Mouse (Mus musculus) embryonic facial prominence, embryonic 11.5 days (tissue): ENCODE measurements around the gene Ephb2. TPM values are rescaled to one million over a fixed set of nuclear protein-coding genes. Genes with fewer than 3 reads are reported as not detected.
A peak's percentile ranks its signal among the peaks of the same experiment; 100 is the strongest.

Experiments used
- ATAC-seq: fragments of 200-750 bp; cut with Nextera tagmentation; replicated peaks from 2 replicates; pipeline ENCODE4 v1.8.0; 2017; ENCODE audit warnings: low read depth; ENCODE audit not compliant: insufficient number of reproducible peaks, low FRiP score, low TSS enrichment
- DNase-seq: peaks from one replicate; pipeline ENCODE4 v3.0.0-alpha.2; 2015; ENCODE audit warnings: low spot score
- H3K27ac ChIP-seq: fragments of 300-500 bp; sonication (generic); replicated peaks from 2 replicates; pipeline ENCODE4 v1.5.1; 2014; ENCODE audit warnings: mild to moderate bottlenecking, low read depth, low read length, control low read depth
- H3K27me3 ChIP-seq: fragments of 300-500 bp; sonication (generic); 2 replicates; pipeline ENCODE4 v1.6.1; 2014; ENCODE audit warnings: mild to moderate bottlenecking, low read length, moderate library complexity, mixed read lengths; ENCODE audit not compliant: control insufficient read depth, insufficient read depth
- H3K36me3 ChIP-seq: fragments of 300-500 bp; sonication (generic); replicated peaks from 2 replicates; pipeline ENCODE4 v1.6.1; 2014; ENCODE audit warnings: low read depth, mild to moderate bottlenecking, low read length, moderate library complexity, mixed read lengths; ENCODE audit not compliant: control insufficient read depth, insufficient read depth
- H3K4me1 ChIP-seq: fragments of 300-500 bp; sonication (generic); 2 replicates; pipeline ENCODE4 v1.6.1; 2014; ENCODE audit warnings: low read length, mixed read lengths; ENCODE audit not compliant: control insufficient read depth, insufficient read depth
- H3K4me2 ChIP-seq: fragments of 300-500 bp; sonication (generic); 2 replicates; pipeline ENCODE4 v1.6.1; 2014; ENCODE audit warnings: low read depth, mild to moderate bottlenecking, control low read depth, low read length, moderate library complexity
- H3K4me3 ChIP-seq: fragments of 300-500 bp; sonication (generic); 2 replicates; pipeline ENCODE4 v1.5.1; 2014; ENCODE audit warnings: low read depth, low read length, control low read depth
- H3K9ac ChIP-seq: fragments of 300-500 bp; sonication (generic); replicated peaks from 2 replicates; pipeline ENCODE4 v1.6.1; 2014; ENCODE audit warnings: mild to moderate bottlenecking, control low read depth, low read length
- H3K9me3 ChIP-seq: fragments of 300-500 bp; sonication (generic); replicated peaks from 2 replicates; pipeline ENCODE4 v1.6.1; 2016; ENCODE audit warnings: mild to moderate bottlenecking, low read length, inconsistent platforms, mixed read lengths; ENCODE audit not compliant: control insufficient read depth
- WGBS: fragments of 180-500 bp; shearing (Covaris S2); extraction: QIAGEN DNeasy Blood & Tissue Kit; methylation state at CpG from one replicate; pipeline ENCODE4 v1.1.7; 2014; 5-methylcytosine and 5-hydroxymethylcytosine counted together
- polyA plus RNA-seq: library from polyadenylated mRNA; unstranded; fragments of >200 nt; fragmentation: Nextera tagmentation; extraction: Ambion mirVana; gene quantifications from 2 replicates; pipeline ENCODE4 v1.2.1, GENCODE M21; 2014

The Ephb2 gene
- polyA plus RNA-seq, 1 experiment from 2014 or later: 11.7 TPM

- Histone ChIP-seq H3K4me3 (no peak overlapping the region), H3K9me3 (no peaks in the 10 kb centered on the region), H3K4me1 (no peaks in the 10 kb centered on the region), H3K36me3 (peaks cover 4% of the 10 kb centered on the region; the same call in 1 of the 2 replicates), H3K27ac (no peak overlapping the region), H3K9ac (no peak overlapping the region), H3K27me3 (no peaks in the 10 kb centered on the region; the same call in 1 of the 2 replicates), H3K4me2 (no peak overlapping the region)
- ATAC-seq (no peak), DNase-seq (no peak)
- 84% methylated on average over 11 of the region's 11 CpGs for WGBS
Observed at GRCm38 (mm10) chr4:136698404-136699083, 137.2 kb downstream of the Ephb2 start.

DNA sequence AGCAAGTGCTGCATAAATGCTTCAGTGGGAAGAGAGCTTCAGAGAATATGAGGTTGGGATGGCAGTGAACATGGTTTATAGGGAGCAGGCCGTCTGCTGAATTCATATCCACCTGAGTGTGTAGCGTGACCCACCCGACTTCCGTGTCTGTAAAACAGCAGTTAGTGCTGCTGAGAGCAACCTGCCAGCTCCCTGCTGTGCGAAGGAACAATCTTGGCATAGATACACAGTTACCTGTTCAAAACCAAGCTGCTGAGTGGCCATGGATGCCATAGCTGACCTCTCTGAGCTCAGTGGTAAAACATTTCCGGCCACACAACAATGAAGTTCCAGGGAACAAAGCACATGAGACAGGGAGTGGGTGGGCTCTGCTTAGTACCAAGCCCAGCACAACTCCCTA lies 138.5 kb downstream of the Ephb2 start:
- no peaks in the 10 kb centered on the region; the same call in 1 of the 2 replicates for H3K27me3 ChIP-seq
- H3K4me2 ChIP-seq: no peak overlapping the region
- H3K4me1 ChIP-seq: no peaks in the 10 kb centered on the region
- no peak overlapping the region for H3K9ac ChIP-seq
- no peak overlapping the region for H3K27ac ChIP-seq
- ATAC-seq (no peak), DNase-seq (no peak)
- WGBS: 84% methylated on average over 6 of the region's 6 CpGs
- H3K9me3 ChIP-seq: no peaks in the 10 kb centered on the region
- H3K36me3 ChIP-seq: peaks cover 4% of the 10 kb centered on the region; the same call in 1 of the 2 replicates
- no peak overlapping the region for H3K4me3 ChIP-seq

DNA sequence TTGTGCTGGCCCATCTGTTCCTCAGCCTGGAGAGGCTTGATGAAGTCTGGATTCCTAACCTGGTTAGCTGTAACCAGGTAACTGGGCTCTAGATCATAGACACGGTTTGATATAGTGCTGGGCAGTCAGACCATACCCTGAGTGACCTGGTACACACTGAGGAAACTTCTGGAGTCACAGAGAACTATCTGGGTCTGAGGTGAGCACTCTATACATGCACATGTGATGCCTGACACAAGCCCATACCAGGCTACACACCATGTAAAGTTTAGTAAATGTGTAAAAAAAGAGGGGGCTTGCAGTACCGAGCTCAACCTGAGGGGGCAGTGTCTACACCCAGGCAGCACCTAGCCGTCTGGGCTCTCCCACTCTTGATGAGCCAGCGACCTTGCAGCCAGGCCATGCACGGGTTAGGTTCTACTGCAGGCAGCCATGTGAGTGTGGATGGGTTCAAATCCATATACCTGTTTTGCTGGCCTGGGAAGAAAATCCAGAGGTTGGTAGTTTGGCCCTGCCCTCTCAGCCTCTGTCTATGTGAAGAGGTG lies 139.3 kb downstream of the Ephb2 start:
- DNase-seq (peak; percentile 74), ATAC-seq (0 out of 2 replicates have a peak, but pooled peaks have one; percentile 61)
- no peak overlapping the region for H3K4me3 ChIP-seq
- H3K9me3 ChIP-seq: no peaks in the 10 kb centered on the region
- 25% methylated on average over 5 of the region's 5 CpGs for WGBS
- H3K27me3 ChIP-seq: no peaks in the 10 kb centered on the region; the same call in 1 of the 2 replicates
- no peak overlapping the region for H3K4me2 ChIP-seq
- H3K4me1 ChIP-seq: no peaks in the 10 kb centered on the region
- H3K27ac ChIP-seq: no peak overlapping the region
- peaks cover 4% of the 10 kb centered on the region for H3K36me3 ChIP-seq
- H3K9ac ChIP-seq: no peak overlapping the region

DNA sequence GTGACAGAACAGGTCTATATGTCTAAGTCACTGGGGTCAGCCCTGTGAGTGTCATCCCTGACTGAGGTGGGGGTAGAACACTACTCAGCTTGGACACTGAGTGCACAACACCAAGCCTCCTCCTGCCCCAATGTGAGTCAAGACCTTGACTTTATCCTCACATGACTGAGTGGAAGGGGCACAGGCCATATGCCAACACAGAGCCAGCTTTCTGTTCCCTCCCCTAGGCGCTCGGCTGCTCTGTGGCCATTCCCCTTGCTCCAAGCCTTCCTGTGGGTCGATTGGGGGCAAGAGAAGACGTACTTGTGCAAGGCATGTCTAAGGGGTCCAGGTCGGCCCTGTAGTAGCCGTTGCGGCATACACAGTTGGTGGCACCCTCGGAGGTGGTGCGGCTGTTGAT lies 140.1 kb downstream of the Ephb2 start:
- H3K27ac ChIP-seq: no peak overlapping the region
- WGBS: 96% methylated on average over 9 of the region's 9 CpGs
- no peak overlapping the region for H3K4me2 ChIP-seq
- DNase-seq: no peak
- no peak overlapping the region for H3K9ac ChIP-seq
- peaks cover 4% of the 10 kb centered on the region for H3K36me3 ChIP-seq
- no peaks in the 10 kb centered on the region; the same call in 1 of the 2 replicates for H3K27me3 ChIP-seq
- no peak for ATAC-seq
- H3K4me3 ChIP-seq: no peak overlapping the region
- H3K9me3 ChIP-seq: no peaks in the 10 kb centered on the region
- H3K4me1 ChIP-seq: no peaks in the 10 kb centered on the region

DNA sequence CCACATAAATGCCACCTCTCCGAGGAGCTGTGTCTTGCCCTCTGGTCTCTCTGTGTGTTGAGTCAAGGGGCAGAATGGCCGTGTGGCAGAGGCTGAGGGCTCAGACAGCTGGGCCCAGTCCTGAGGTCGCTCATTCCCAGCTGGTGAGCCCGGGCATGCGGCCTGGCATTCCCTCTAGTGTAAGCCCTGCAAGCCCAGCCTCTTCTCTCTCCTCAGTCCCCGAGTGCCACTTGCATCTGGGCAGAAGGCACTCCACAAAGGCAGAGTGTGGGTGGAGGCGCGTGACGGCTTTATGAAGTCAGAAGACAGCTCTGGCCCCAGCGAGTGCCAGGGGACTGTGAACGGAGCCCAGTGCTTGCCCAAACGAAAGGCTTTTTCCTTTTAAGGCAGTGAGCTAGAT lies 145.8 kb downstream of the Ephb2 start:
- Histone ChIP-seq H3K27ac (no peak overlapping the region), H3K4me1 (0 out of 2 replicates have a peak, but pooled peaks cover 6% of the 10 kb centered on the region), H3K27me3 (no peaks in the 10 kb centered on the region), H3K36me3 (peaks cover 4% of the 10 kb centered on the region), H3K4me2 (no peak overlapping the region), H3K4me3 (no peak overlapping the region), H3K9me3 (no peaks in the 10 kb centered on the region), H3K9ac (no peak overlapping the region)
- WGBS: 87% methylated on average over 10 of the region's 12 CpGs
- no peak for DNase-seq
- no peak for ATAC-seq

- no peaks in the 10 kb centered on the region; the same call in none of the 2 replicates for H3K36me3 ChIP-seq
- 69% methylated on average over 4 of the region's 4 CpGs for WGBS
- no peak overlapping the region for H3K9ac ChIP-seq
- 0 out of 2 replicates have a peak, but pooled peaks cover 6% of the 10 kb centered on the region for H3K4me1 ChIP-seq
- no peak for ATAC-seq
- no peak overlapping the region for H3K27ac ChIP-seq
- no peak for DNase-seq
- no peaks in the 10 kb centered on the region for H3K27me3 ChIP-seq
- no peaks in the 10 kb centered on the region for H3K9me3 ChIP-seq
- no peak overlapping the region for H3K4me3 ChIP-seq
- H3K4me2 ChIP-seq: no peak overlapping the region
Observed at GRCm38 (mm10) chr4:136688113-136688512, 147.7 kb downstream of the Ephb2 start.

DNA sequence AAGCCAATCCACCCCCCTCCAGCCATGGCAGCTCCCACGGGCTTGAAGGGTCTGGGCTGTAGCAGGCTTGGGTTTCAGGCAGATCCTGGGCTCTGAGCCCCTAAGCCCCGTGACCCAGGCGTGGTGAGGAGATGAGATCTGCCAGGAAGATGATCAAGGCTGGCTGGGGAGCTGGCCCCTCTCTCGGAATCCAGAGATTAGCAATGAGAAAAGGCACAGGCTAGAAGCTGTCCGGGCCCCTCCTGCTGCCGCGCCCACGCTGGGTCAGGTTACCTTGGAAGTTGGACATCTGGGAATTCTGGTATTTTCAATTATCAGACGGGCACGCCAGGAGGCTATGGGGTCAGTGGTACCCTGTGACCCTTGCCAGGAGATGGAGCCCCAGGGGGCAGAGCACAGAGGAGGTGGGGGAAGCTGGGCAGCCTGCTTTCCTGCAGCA lies 150.3 kb downstream of the Ephb2 start:
- H3K9ac ChIP-seq: no peak overlapping the region
- H3K9me3 ChIP-seq: no peaks in the 10 kb centered on the region
- H3K27me3 ChIP-seq: no peaks in the 10 kb centered on the region
- DNase-seq (peak; percentile 53), ATAC-seq (no peak)
- H3K4me2 ChIP-seq: no peak overlapping the region
- 11% methylated on average over 10 of the region's 10 CpGs for WGBS
- no peak overlapping the region for H3K27ac ChIP-seq
- no peaks in the 10 kb centered on the region for H3K36me3 ChIP-seq
- peaks cover 6% of the 10 kb centered on the region for H3K4me1 ChIP-seq
- no peak overlapping the region for H3K4me3 ChIP-seq

DNA sequence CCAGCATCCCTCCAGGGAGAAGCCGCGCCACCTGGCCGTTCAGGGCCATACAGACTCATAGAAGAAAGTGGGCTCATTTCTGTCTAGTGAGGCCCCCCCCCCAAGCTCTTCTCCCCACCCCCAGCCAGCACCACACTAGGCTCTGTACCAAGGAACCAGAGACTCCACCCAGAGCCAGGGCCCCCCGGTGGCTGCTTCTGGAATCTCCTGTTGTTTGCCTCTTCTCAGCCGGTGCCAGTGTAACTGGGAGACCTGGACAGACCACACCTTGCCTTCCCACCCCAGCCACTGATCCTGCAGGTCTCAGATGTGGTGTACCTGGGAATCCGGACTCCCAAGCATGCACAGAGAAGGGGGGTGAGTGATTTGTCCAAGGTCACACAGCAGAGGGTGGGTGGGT lies 151.3 kb downstream of the Ephb2 start:
- no peak; the same call in 1 of the 2 replicates for ATAC-seq
- H3K27ac ChIP-seq: no peak overlapping the region
- no peaks in the 10 kb centered on the region for H3K27me3 ChIP-seq
- no peak for DNase-seq
- H3K9ac ChIP-seq: no peak overlapping the region
- H3K4me3 ChIP-seq: no peak overlapping the region
- no peak overlapping the region for H3K4me2 ChIP-seq
- no peaks in the 10 kb centered on the region for H3K36me3 ChIP-seq
- peaks cover 6% of the 10 kb centered on the region for H3K4me1 ChIP-seq
- WGBS: 76% methylated on average over 6 of the region's 6 CpGs
- no peaks in the 10 kb centered on the region for H3K9me3 ChIP-seq
